Mouse (Mus musculus) limb, embryonic 11.5 days (tissue): ENCODE measurements around the gene Spata33. TPM values are rescaled to one million over a fixed set of nuclear protein-coding genes. Genes with fewer than 3 reads are reported as not detected.

Source experiments
- ATAC-seq: fragments of 200-750 bp; cut with Nextera tagmentation; 2 replicates; pipeline ENCODE4 v1.8.0; 2017; ENCODE audit warnings: low read depth; ENCODE audit not compliant: insufficient number of reproducible peaks, low FRiP score, low TSS enrichment
- DNase-seq: peaks from one replicate; pipeline ENCODE4 v3.0.0-alpha.2; 2015; ENCODE audit warnings: low spot score
- H3K27ac ChIP-seq: fragments of 300-500 bp; sonication (generic); replicated peaks from 2 replicates; pipeline ENCODE4 v1.5.1; 2014; ENCODE audit warnings: low read depth, mild to moderate bottlenecking, low read length
- H3K27me3 ChIP-seq: fragments of 300-500 bp; sonication (generic); 2 replicates; pipeline ENCODE4 v1.6.1; 2014; ENCODE audit warnings: mild to moderate bottlenecking, low read length, mixed read lengths; ENCODE audit not compliant: control insufficient read depth, insufficient read depth
- H3K36me3 ChIP-seq: fragments of 300-500 bp; sonication (generic); 2 replicates; pipeline ENCODE4 v1.6.1; 2014; ENCODE audit warnings: mild to moderate bottlenecking, low read length, moderate library complexity, mixed read lengths; ENCODE audit not compliant: control insufficient read depth, insufficient read depth
- H3K4me1 ChIP-seq: fragments of 300-500 bp; sonication (generic); 2 replicates; pipeline ENCODE4 v1.6.1; 2014; ENCODE audit warnings: low read length, mixed read lengths; ENCODE audit not compliant: control insufficient read depth, insufficient read depth
- H3K4me2 ChIP-seq: fragments of 300-500 bp; sonication (generic); 2 replicates; pipeline ENCODE4 v1.6.1; 2014; ENCODE audit warnings: low read depth, mild to moderate bottlenecking, moderate library complexity; ENCODE audit not compliant: severe bottlenecking
- H3K4me3 ChIP-seq: fragments of 300-500 bp; sonication (generic); 2 replicates; pipeline ENCODE4 v1.5.1; 2014; ENCODE audit warnings: low read depth, low read length
- H3K9ac ChIP-seq: fragments of 300-500 bp; sonication (generic); 2 replicates; pipeline ENCODE4 v1.6.1; 2014; ENCODE audit warnings: mild to moderate bottlenecking, low read length
- H3K9me3 ChIP-seq: fragments of 300-500 bp; sonication (generic); 2 replicates; pipeline ENCODE4 v1.6.1; 2016; ENCODE audit warnings: low read length; ENCODE audit not compliant: control insufficient read depth
- WGBS: fragments of 180-500 bp; shearing (Covaris S2); extraction: QIAGEN DNeasy Blood & Tissue Kit; methylation state at CpG from one replicate; pipeline ENCODE4 v1.1.7; 2014; 5-methylcytosine and 5-hydroxymethylcytosine counted together
- polyA plus RNA-seq: library from polyadenylated mRNA; unstranded; fragments of >200 nt; fragmentation: Nextera tagmentation; extraction: Ambion mirVana; gene quantifications from 2 replicates; pipeline ENCODE4 v1.2.1, GENCODE M21; 2014

Gene Spata33
- polyA plus RNA-seq, 1 experiment from 2014 or later: 3.3 TPM

DNA sequence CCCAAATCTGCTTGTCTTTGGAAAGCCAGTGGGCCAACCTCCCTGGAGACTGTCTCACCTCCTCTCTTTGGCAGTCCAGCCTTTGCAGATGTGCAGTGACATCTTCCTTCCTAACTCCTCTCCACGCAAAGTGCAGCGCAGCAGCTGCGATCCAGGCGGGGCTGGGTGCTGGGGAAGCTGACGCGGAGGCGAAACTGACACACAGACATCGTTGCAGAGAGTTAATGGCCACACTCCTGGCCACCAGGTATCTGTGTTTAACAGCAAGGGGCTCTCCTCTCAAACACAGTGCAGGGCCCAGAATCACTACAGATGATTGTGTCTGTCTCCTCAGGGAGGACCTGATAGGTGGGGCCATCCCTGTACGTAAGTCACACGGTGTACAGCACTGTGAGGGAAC lies 58.5 kb downstream of the Spata33 start:
- H3K9ac ChIP-seq: no peak overlapping the region
- 91% methylated on average over 10 of the region's 10 CpGs for WGBS
- no peak overlapping the region for H3K27ac ChIP-seq
- peaks cover 25% of the 10 kb centered on the region for H3K36me3 ChIP-seq
- no peaks in the 10 kb centered on the region for H3K4me1 ChIP-seq
- no peak for DNase-seq
- no peak overlapping the region for H3K4me3 ChIP-seq
- no peaks in the 10 kb centered on the region for H3K9me3 ChIP-seq
- no peak overlapping the region for H3K4me2 ChIP-seq
- ATAC-seq: no peak
- no peaks in the 10 kb centered on the region for H3K27me3 ChIP-seq

Other genes with a start within 250 kb of the Spata33 start
- gene Ankrd11, start 170.6 kb upstream of the Spata33 start, polyA plus RNA-seq: 84.6 and 98.3 TPM in 2 replicates
- 45.0 and 45.4 TPM in 2 replicates for gene Spg7, start 149.9 kb upstream of the Spata33 start, polyA plus RNA-seq
- gene Rpl13, start 110.5 kb upstream of the Spata33 start, polyA plus RNA-seq: 1,566 and 1,655 TPM in 2 replicates
- gene Cpne7, start 95.5 kb upstream of the Spata33 start, polyA plus RNA-seq: 0.57 and 0.82 TPM in 2 replicates
- 6.8 and 8.5 TPM in 2 replicates for gene Sult5a1, start 54.5 kb upstream of the Spata33 start, polyA plus RNA-seq
- gene Dpep1, start 26.6 kb upstream of the Spata33 start, polyA plus RNA-seq: 2.9 and 3.1 TPM in 2 replicates
- 94.4 and 95.1 TPM in 2 replicates for gene Chmp1a, start 69 bp upstream of the Spata33 start, polyA plus RNA-seq
- gene Cdk10, start 12.0 kb downstream of the Spata33 start, polyA plus RNA-seq: 34.2 and 36.5 TPM in 2 replicates
- gene Spata2l, start 23.4 kb downstream of the Spata33 start, polyA plus RNA-seq: 0.87 and 1.2 TPM in 2 replicates
- gene Zfp276, start 41.4 kb downstream of the Spata33 start, polyA plus RNA-seq: 18.8 and 22.2 TPM in 2 replicates
- gene Vps9d1, start 41.5 kb downstream of the Spata33 start, polyA plus RNA-seq: 24.0 and 25.6 TPM in 2 replicates
- gene Fanca, start 105.7 kb downstream of the Spata33 start, polyA plus RNA-seq: 38.9 and 39.2 TPM in 2 replicates
- 0.95 and 1.9 TPM in 2 replicates for gene Spire2, start 119.9 kb downstream of the Spata33 start, polyA plus RNA-seq
- 136 and 149 TPM in 2 replicates for gene Tcf25, start 160.9 kb downstream of the Spata33 start, polyA plus RNA-seq
- gene Mc1r, start 194.3 kb downstream of the Spata33 start, polyA plus RNA-seq: not detected in 2 replicates
- gene Tubb3, start 198.6 kb downstream of the Spata33 start, polyA plus RNA-seq: 9.3 and 11.2 TPM in 2 replicates
- gene Def8, start 210.7 kb downstream of the Spata33 start, polyA plus RNA-seq: 37.3 and 37.6 TPM in 2 replicates